Mouse (Mus musculus): ENCODE results near the gene Gopc. TPM values are rescaled to one million over a fixed set of nuclear protein-coding genes. Genes with fewer than 3 reads are reported as not detected.
A peak's percentile ranks its signal among the peaks of the same experiment; 100 is the strongest.

The Gopc gene
- polyA plus RNA-seq, 1 experiment = 8.5 TPM

- Histone ChIP-seq H3K27ac (ENCODE audit: insufficient read depth, low read depth, low read length) (peak within 1 kb of the TSS; percentile 54), H3K27me3 (replicated peaks; ENCODE audit: control insufficient read depth, insufficient read depth, low read length) (no peaks in the 10 kb centered on the region), H3K4me1 (ENCODE audit: control insufficient read depth, insufficient read depth, low read length) (peaks cover 9% of the 10 kb centered on the region; the same call in 1 of the 2 replicates), H3K36me3 (ENCODE audit: control insufficient read depth, insufficient read depth, low read length) (no peaks in the 10 kb centered on the region), H3K4me3 (ENCODE audit: insufficient read depth, low read depth, low read length) (peak within 1 kb of the TSS; percentile 40; the same call in 1 of the 2 replicates)
- WGBS = 58% methylated on average over 5 of the region's 5 CpGs
- TF ChIP-seq POLR2A (IDR thresholded peaks at IDR 0.05; ENCODE audit: low read depth, low read length) = no peak
- TF ChIP-seq CTCF (conservative IDR thresholded peaks at IDR 0.05; ENCODE audit: insufficient read depth, insufficient read length, low read depth, low read length) = no peak
- no peak for DNase-seq
Observed at GRCm38 (mm10) chr10:52388922-52389430, 7.1 kb upstream of the Gopc start, which contains the start of gene Nepn. Nepn (plus strand) TSS chr10:52388972.

GRCm38 (mm10) chr10:52387192-52387591 is 5.3 kb upstream of the Gopc start:
- Histone ChIP-seq H3K36me3 (ENCODE audit: control insufficient read depth, insufficient read depth, low read length) (no peaks in the 10 kb centered on the region), H3K27ac (ENCODE audit: insufficient read depth, low read depth, low read length) (no peak overlapping the region), H3K4me1 (ENCODE audit: control insufficient read depth, insufficient read depth, low read length) (peaks cover 14% of the 10 kb centered on the region), H3K4me3 (ENCODE audit: insufficient read depth, low read depth, low read length) (no peak overlapping the region), H3K27me3 (replicated peaks; ENCODE audit: control insufficient read depth, insufficient read depth, low read length) (no peaks in the 10 kb centered on the region)
- no peak for DNase-seq
- TF ChIP-seq CTCF (conservative IDR thresholded peaks at IDR 0.05; ENCODE audit: insufficient read depth, insufficient read length, low read depth, low read length) = no peak
- no peak for TF ChIP-seq POLR2A (IDR thresholded peaks at IDR 0.05; ENCODE audit: low read depth, low read length)
- WGBS = 85% methylated on average over 4 of the region's 4 CpGs

GRCm38 (mm10) chr10:52384823-52385610 is 3.1 kb upstream of the Gopc start:
- WGBS = 39% methylated on average over 8 of the region's 8 CpGs
- Histone ChIP-seq H3K27ac (ENCODE audit: insufficient read depth, low read depth, low read length) (no peak overlapping the region), H3K4me3 (ENCODE audit: insufficient read depth, low read depth, low read length) (no peak overlapping the region), H3K27me3 (replicated peaks; ENCODE audit: control insufficient read depth, insufficient read depth, low read length) (no peaks in the 10 kb centered on the region), H3K4me1 (ENCODE audit: control insufficient read depth, insufficient read depth, low read length) (peaks cover 14% of the 10 kb centered on the region), H3K36me3 (ENCODE audit: control insufficient read depth, insufficient read depth, low read length) (no peaks in the 10 kb centered on the region)
- DNase-seq = peak; percentile 77
- TF ChIP-seq CTCF (conservative IDR thresholded peaks at IDR 0.05; ENCODE audit: insufficient read depth, insufficient read length, low read depth, low read length) (peak; percentile 84), POLR2A (IDR thresholded peaks at IDR 0.05; ENCODE audit: low read depth, low read length) (no peak)

- 91% methylated on average over 1 of the region's 1 CpGs for WGBS
- DNase-seq = no peak
- TF ChIP-seq POLR2A (IDR thresholded peaks at IDR 0.05; ENCODE audit: low read depth, low read length) (no peak), CTCF (conservative IDR thresholded peaks at IDR 0.05; ENCODE audit: insufficient read depth, insufficient read length, low read depth, low read length) (no peak)
- no peaks in the 10 kb centered on the region for H3K27me3 ChIP-seq (replicated peaks; ENCODE audit: control insufficient read depth, insufficient read depth, low read length)
- no peak overlapping the region for H3K4me3 ChIP-seq (ENCODE audit: insufficient read depth, low read depth, low read length)
- peaks cover 11% of the 10 kb centered on the region for H3K4me1 ChIP-seq (ENCODE audit: control insufficient read depth, insufficient read depth, low read length)
- no peak overlapping the region for H3K27ac ChIP-seq (ENCODE audit: insufficient read depth, low read depth, low read length)
- H3K36me3 ChIP-seq (ENCODE audit: control insufficient read depth, insufficient read depth, low read length) = no peaks in the 10 kb centered on the region
Observed at GRCm38 (mm10) chr10:52383522-52383921, 1.6 kb upstream of the Gopc start.

- H3K4me1 ChIP-seq (ENCODE audit: control insufficient read depth, insufficient read depth, low read length) = peaks cover 11% of the 10 kb centered on the region
- H3K27me3 ChIP-seq (replicated peaks; ENCODE audit: control insufficient read depth, insufficient read depth, low read length) = no peaks in the 10 kb centered on the region
- DNase-seq = peak; percentile 61
- H3K4me3 ChIP-seq (ENCODE audit: insufficient read depth, low read depth, low read length) = peak overlapping the region; percentile 98
- no peaks in the 10 kb centered on the region for H3K36me3 ChIP-seq (ENCODE audit: control insufficient read depth, insufficient read depth, low read length)
- no peak for TF ChIP-seq CTCF (conservative IDR thresholded peaks at IDR 0.05; ENCODE audit: insufficient read depth, insufficient read length, low read depth, low read length)
- no peak for TF ChIP-seq POLR2A (IDR thresholded peaks at IDR 0.05; ENCODE audit: low read depth, low read length)
- 27% methylated on average over 6 of the region's 6 CpGs for WGBS
- peak overlapping the region; percentile 92 for H3K27ac ChIP-seq (ENCODE audit: insufficient read depth, low read depth, low read length)
Observed at GRCm38 (mm10) chr10:52383022-52383421, 1.1 kb upstream of the Gopc start.

GRCm38 (mm10) chr10:52381321-52381801 is 563 bp downstream of the Gopc start:
- peaks cover 14% of the 10 kb centered on the region for H3K4me1 ChIP-seq (ENCODE audit: control insufficient read depth, insufficient read depth, low read length)
- no peak for TF ChIP-seq POLR2A (IDR thresholded peaks at IDR 0.05; ENCODE audit: low read depth, low read length)
- TF ChIP-seq CTCF (conservative IDR thresholded peaks at IDR 0.05; ENCODE audit: insufficient read depth, insufficient read length, low read depth, low read length) = no peak
- H3K27me3 ChIP-seq (replicated peaks; ENCODE audit: control insufficient read depth, insufficient read depth, low read length) = no peaks in the 10 kb centered on the region
- H3K27ac ChIP-seq (ENCODE audit: insufficient read depth, low read depth, low read length) = peak overlapping the region; percentile 43; the same call in 1 of the 2 replicates
- WGBS = under 1% methylated on average over 19 of the region's 19 CpGs
- no peaks in the 10 kb centered on the region; the same call in 1 of the 2 replicates for H3K36me3 ChIP-seq (ENCODE audit: control insufficient read depth, insufficient read depth, low read length)
- DNase-seq = no peak
- peak overlapping the region; percentile 92 for H3K4me3 ChIP-seq (ENCODE audit: insufficient read depth, low read depth, low read length)

- TF ChIP-seq CTCF (conservative IDR thresholded peaks at IDR 0.05; ENCODE audit: insufficient read depth, insufficient read length, low read depth, low read length) = no peak
- Histone ChIP-seq H3K36me3 (ENCODE audit: control insufficient read depth, insufficient read depth, low read length) (no peaks in the 10 kb centered on the region; the same call in 1 of the 2 replicates), H3K27me3 (replicated peaks; ENCODE audit: control insufficient read depth, insufficient read depth, low read length) (no peaks in the 10 kb centered on the region), H3K27ac (ENCODE audit: insufficient read depth, low read depth, low read length) (no peak overlapping the region), H3K4me3 (ENCODE audit: insufficient read depth, low read depth, low read length) (no peak overlapping the region), H3K4me1 (ENCODE audit: control insufficient read depth, insufficient read depth, low read length) (peaks cover 11% of the 10 kb centered on the region)
- DNase-seq = no peak
- 72% methylated on average over 2 of the region's 2 CpGs for WGBS
Observed at GRCm38 (mm10) chr10:52377813-52378212, 4.1 kb downstream of the Gopc start.
